Mouse (Mus musculus): ENCODE measurements at regions not wholly inside any gene's neighbourhood (a gene's known extent, or its start where the extent isn't known, plus 50 kb on each side); places are given as distances from the start of the nearest gene placed in this dataset.

GRCm38 (mm10) chr4:31421386-31421785, 542.5 kb upstream of the Map3k7 start:
- no peak overlapping the region for H3K4me3 ChIP-seq (ENCODE audit: low read depth, low read length)
- WGBS = 31% methylated on average over 5 of the region's 5 CpGs
- H3K27me3 ChIP-seq (ENCODE audit: control insufficient read depth, insufficient read depth, low read length) = no peaks in the 10 kb centered on the region
- no peaks in the 10 kb centered on the region for H3K36me3 ChIP-seq (ENCODE audit: control insufficient read depth, insufficient read depth, low read length)
- H3K27ac ChIP-seq (ENCODE audit: insufficient read depth, low read depth, low read length) = no peak overlapping the region
- TF ChIP-seq POLR2A (IDR thresholded peaks at IDR 0.05; ENCODE audit: low read depth, low read length) (no peak), CTCF (IDR thresholded peaks at IDR 0.05; ENCODE audit: extremely low read depth, insufficient read length, insufficient replicate concordance, low read depth, low read length) (no peak)
- H3K4me1 ChIP-seq (ENCODE audit: control insufficient read depth, insufficient read depth, insufficient read length, low read length) = peaks cover 4% of the 10 kb centered on the region; the same call in 1 of the 2 replicates

- TF ChIP-seq CTCF (IDR thresholded peaks at IDR 0.05; ENCODE audit: extremely low read depth, insufficient read length, insufficient replicate concordance, low read depth, low read length) (no peak), POLR2A (IDR thresholded peaks at IDR 0.05; ENCODE audit: low read depth, low read length) (no peak)
- no peak overlapping the region for H3K4me3 ChIP-seq (ENCODE audit: low read depth, low read length)
- WGBS = 15% methylated on average over 7 of the region's 7 CpGs
Measured at GRCm38 (mm10) chr4:31425135-31425534, 538.8 kb upstream of the Map3k7 start.

GRCm38 (mm10) chr4:31425716-31426115, 538.2 kb upstream of the Map3k7 start:
- 34% methylated on average over 4 of the region's 4 CpGs for WGBS
- Histone ChIP-seq H3K36me3 (ENCODE audit: control insufficient read depth, insufficient read depth, low read length) (no peaks in the 10 kb centered on the region), H3K27ac (ENCODE audit: insufficient read depth, low read depth, low read length) (no peak overlapping the region), H3K4me1 (ENCODE audit: control insufficient read depth, insufficient read depth, insufficient read length, low read length) (peaks cover 4% of the 10 kb centered on the region; the same call in 1 of the 2 replicates), H3K27me3 (ENCODE audit: control insufficient read depth, insufficient read depth, low read length) (no peaks in the 10 kb centered on the region), H3K4me3 (ENCODE audit: low read depth, low read length) (no peak overlapping the region)
- no peak for TF ChIP-seq POLR2A (IDR thresholded peaks at IDR 0.05; ENCODE audit: low read depth, low read length)
- TF ChIP-seq CTCF (IDR thresholded peaks at IDR 0.05; ENCODE audit: extremely low read depth, insufficient read length, insufficient replicate concordance, low read depth, low read length) = no peak

More at GRCm38 (mm10) chr4:31425135-31425534, 538.8 kb upstream of the Map3k7 start:
- Histone ChIP-seq H3K27me3 (ENCODE audit: control insufficient read depth, insufficient read depth, low read length) (no peaks in the 10 kb centered on the region), H3K36me3 (ENCODE audit: control insufficient read depth, insufficient read depth, low read length) (no peaks in the 10 kb centered on the region), H3K4me1 (ENCODE audit: control insufficient read depth, insufficient read depth, insufficient read length, low read length) (peaks cover 4% of the 10 kb centered on the region; the same call in 1 of the 2 replicates), H3K27ac (ENCODE audit: insufficient read depth, low read depth, low read length) (no peak overlapping the region)

DNA sequence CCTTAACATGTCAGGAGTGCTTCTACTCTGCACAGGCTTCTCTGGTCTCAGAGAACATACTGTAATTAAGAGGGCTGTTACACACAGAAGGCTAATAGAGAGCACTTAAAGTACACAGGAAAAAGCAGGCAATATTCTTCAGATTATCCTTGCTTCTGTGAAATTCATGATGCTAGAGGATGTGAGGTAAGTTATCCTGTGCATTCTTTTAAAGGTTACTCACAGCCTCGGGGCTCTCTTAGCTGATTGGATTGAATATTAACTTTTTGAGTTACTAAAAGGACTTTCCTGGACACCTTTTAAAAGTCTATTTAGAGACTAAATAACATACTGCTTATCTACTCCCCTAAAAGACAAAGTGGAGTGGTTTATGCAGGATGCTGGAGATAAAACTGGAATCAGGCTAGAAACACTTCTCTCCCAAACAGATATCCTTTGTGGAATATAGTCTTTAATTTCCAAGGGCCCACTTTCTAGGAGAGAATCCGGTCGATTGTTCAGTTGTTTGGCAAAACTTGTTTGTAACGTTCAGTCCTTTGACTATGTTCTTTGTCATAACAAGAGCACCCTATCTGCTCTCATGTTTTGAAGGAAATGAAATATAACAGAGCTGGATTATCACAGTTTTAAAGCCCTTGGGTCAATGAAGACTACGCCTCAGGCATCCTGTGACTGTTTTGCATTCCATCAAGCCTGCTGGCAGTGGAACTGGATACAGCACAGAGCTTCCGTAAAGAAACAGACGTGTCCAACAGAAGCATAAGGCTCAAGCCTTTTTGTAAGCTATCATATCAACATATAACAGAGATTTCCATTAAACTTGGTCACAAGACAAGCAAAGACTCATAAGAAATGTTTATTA, 537.5 kb upstream of the Map3k7 start:
- Histone ChIP-seq H3K27ac (ENCODE audit: insufficient read depth, low read depth, low read length) (no peak overlapping the region), H3K4me1 (ENCODE audit: control insufficient read depth, insufficient read depth, insufficient read length, low read length) (peaks cover 4% of the 10 kb centered on the region; the same call in 1 of the 2 replicates), H3K27me3 (ENCODE audit: control insufficient read depth, insufficient read depth, low read length) (no peaks in the 10 kb centered on the region), H3K36me3 (ENCODE audit: control insufficient read depth, insufficient read depth, low read length) (no peaks in the 10 kb centered on the region), H3K4me3 (ENCODE audit: low read depth, low read length) (no peak overlapping the region)
- TF ChIP-seq CTCF (IDR thresholded peaks at IDR 0.05; ENCODE audit: extremely low read depth, insufficient read length, insufficient replicate concordance, low read depth, low read length) (no peak), POLR2A (IDR thresholded peaks at IDR 0.05; ENCODE audit: low read depth, low read length) (no peak)
- 33% methylated on average over 7 of the region's 7 CpGs for WGBS

GRCm38 (mm10) chr4:31433943-31434342, 530.0 kb upstream of the Map3k7 start:
- no peak overlapping the region for H3K4me3 ChIP-seq (ENCODE audit: low read depth, low read length)
- TF ChIP-seq CTCF (IDR thresholded peaks at IDR 0.05; ENCODE audit: extremely low read depth, insufficient read length, insufficient replicate concordance, low read depth, low read length) (no peak), POLR2A (IDR thresholded peaks at IDR 0.05; ENCODE audit: low read depth, low read length) (no peak)
- H3K27me3 ChIP-seq (ENCODE audit: control insufficient read depth, insufficient read depth, low read length) = no peaks in the 10 kb centered on the region
- no peaks in the 10 kb centered on the region for H3K36me3 ChIP-seq (ENCODE audit: control insufficient read depth, insufficient read depth, low read length)
- H3K4me1 ChIP-seq (ENCODE audit: control insufficient read depth, insufficient read depth, insufficient read length, low read length) = no peaks in the 10 kb centered on the region
- H3K27ac ChIP-seq (ENCODE audit: insufficient read depth, low read depth, low read length) = no peak overlapping the region
- 75% methylated on average over 7 of the region's 7 CpGs for WGBS

- no peak overlapping the region for H3K4me3 ChIP-seq (ENCODE audit: low read depth, low read length)
- H3K36me3 ChIP-seq (ENCODE audit: control insufficient read depth, insufficient read depth, low read length) = no peaks in the 10 kb centered on the region
- H3K27me3 ChIP-seq (ENCODE audit: control insufficient read depth, insufficient read depth, low read length) = no peaks in the 10 kb centered on the region
- H3K4me1 ChIP-seq (ENCODE audit: control insufficient read depth, insufficient read depth, insufficient read length, low read length) = no peaks in the 10 kb centered on the region
- 37% methylated on average over 7 of the region's 7 CpGs for WGBS
- no peak overlapping the region for H3K27ac ChIP-seq (ENCODE audit: insufficient read depth, low read depth, low read length)
- TF ChIP-seq CTCF (IDR thresholded peaks at IDR 0.05; ENCODE audit: extremely low read depth, insufficient read length, insufficient replicate concordance, low read depth, low read length) (no peak), POLR2A (IDR thresholded peaks at IDR 0.05; ENCODE audit: low read depth, low read length) (no peak)
Measured at GRCm38 (mm10) chr4:31454898-31455297, 509.0 kb upstream of the Map3k7 start.

- TF ChIP-seq CTCF (IDR thresholded peaks at IDR 0.05; ENCODE audit: extremely low read depth, insufficient read length, insufficient replicate concordance, low read depth, low read length) (no peak), POLR2A (IDR thresholded peaks at IDR 0.05; ENCODE audit: low read depth, low read length) (no peak)
- Histone ChIP-seq H3K4me3 (ENCODE audit: low read depth, low read length) (no peak overlapping the region), H3K27ac (ENCODE audit: insufficient read depth, low read depth, low read length) (no peak overlapping the region), H3K27me3 (ENCODE audit: control insufficient read depth, insufficient read depth, low read length) (no peaks in the 10 kb centered on the region), H3K4me1 (ENCODE audit: control insufficient read depth, insufficient read depth, insufficient read length, low read length) (no peaks in the 10 kb centered on the region), H3K36me3 (ENCODE audit: control insufficient read depth, insufficient read depth, low read length) (no peaks in the 10 kb centered on the region)
- 49% methylated on average over 4 of the region's 4 CpGs for WGBS
Measured at GRCm38 (mm10) chr4:31455466-31455865, 508.4 kb upstream of the Map3k7 start.
